Comparison of ENCODE assay signal across 9 mouse cellular contexts in the genomic region with DNA sequence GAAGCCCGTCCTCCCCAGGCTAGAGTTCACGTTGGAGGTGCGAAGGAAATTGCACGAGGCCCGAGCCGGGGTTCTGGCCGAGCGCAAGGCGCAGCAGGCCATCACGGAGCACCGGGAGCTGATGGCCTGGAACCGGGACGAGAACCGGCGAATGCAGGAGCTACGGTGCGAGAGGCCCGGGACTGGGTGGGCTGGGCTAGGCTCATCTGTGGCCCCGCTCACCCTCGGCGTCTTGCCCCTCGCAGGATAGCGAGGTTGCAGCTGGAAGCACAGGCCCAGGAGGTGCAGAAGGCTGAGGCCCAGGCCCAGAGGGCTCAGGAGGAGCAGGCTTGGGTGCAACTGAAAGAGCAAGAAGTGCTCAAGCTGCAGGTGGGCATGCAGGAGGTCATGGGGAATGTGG. TPM values are rescaled to one million over a fixed set of nuclear protein-coding genes. Genes with fewer than 3 reads are reported as not detected.
DNase-seq lines count a peak whose midpoint lies in the region; ATAC-seq lines count a peak whose summit lies in the region.
"Had no signal": no experiment of that assay in that cellular context is flagged by ENCODE, and none has a peak within 500 bp of the region (broad histone marks: within the 10 kb centered on the region; RNA-seq: fewer than 3 reads in every experiment).

No protein-coding gene starts in this region.

- H3K4me2 ChIP-seq in embryonic facial prominence, embryonic 14.5 days (ENCODE audit: low read depth, low read length): peak overlapping the region; percentile 87
- H3K4me2 ChIP-seq in limb, embryonic 11.5 days (ENCODE audit: low read depth, severe bottlenecking): peak overlapping the region; percentile 71
- H3K4me2 ChIP-seq in neural tube, embryonic 15.5 days: peak overlapping the region; percentile 92

- ATAC-seq in embryonic facial prominence, embryonic 14.5 days (ENCODE audit: low read depth): peak; percentile 5
- ATAC-seq in limb, embryonic 11.5 days (ENCODE audit: insufficient number of reproducible peaks, low FRiP score, low TSS enrichment, low read depth): no peak
- ATAC-seq in neural tube, embryonic 15.5 days (ENCODE audit: low FRiP score): peak; percentile 47; the same call in 1 of the 2 replicates

- peak; percentile 19 for DNase-seq in left cerebral cortex, postnatal 4 days
- DNase-seq in left cerebral cortex, adult 8-10 months (ENCODE audit: low spot score in 2 of 2): no peak
- DNase-seq in MN1 (ENCODE audit: low spot score): peak; percentile 18
- no peak for DNase-seq in embryonic facial prominence, embryonic 14.5 days (ENCODE audit: low spot score)
- peak; percentile 31 for DNase-seq in limb, embryonic 11.5 days (ENCODE audit: low spot score)
- no peak for DNase-seq in spleen, adult 12 weeks (ENCODE audit: low spot score)
- DNase-seq in cerebellum, adult 8-10 months: no peak

- no peak overlapping the region for H3K27ac ChIP-seq in embryonic facial prominence, embryonic 14.5 days (replicated peaks; ENCODE audit: low read depth, low read length)
- H3K27ac ChIP-seq in limb, embryonic 11.5 days (replicated peaks; ENCODE audit: low read depth, low read length): no peak overlapping the region
- H3K27ac ChIP-seq in neural tube, embryonic 15.5 days (replicated peaks): peak overlapping the region; percentile 77; the same call in 1 of the 2 replicates

- H3K9ac ChIP-seq in embryonic facial prominence, embryonic 14.5 days (ENCODE audit: low read depth, low read length): peak overlapping the region; percentile 89
- peak overlapping the region; percentile 76 for H3K9ac ChIP-seq in limb, embryonic 11.5 days (ENCODE audit: low read length)
- H3K9ac ChIP-seq in neural tube, embryonic 15.5 days (replicated peaks): peak overlapping the region; percentile 88

- H3K4me3 ChIP-seq in embryonic facial prominence, embryonic 14.5 days (ENCODE audit: low read depth, low read length): peak overlapping the region; percentile 91
- H3K4me3 ChIP-seq in limb, embryonic 11.5 days (ENCODE audit: low read depth, low read length): peak overlapping the region; percentile 82
- peak overlapping the region; percentile 96 for H3K4me3 ChIP-seq in neural tube, embryonic 15.5 days (replicated peaks)

- peaks cover 25% of the 10 kb centered on the region for H3K36me3 ChIP-seq in embryonic facial prominence, embryonic 14.5 days (ENCODE audit: control insufficient read depth, insufficient read depth, low read length)
- H3K36me3 ChIP-seq in limb, embryonic 11.5 days (ENCODE audit: control insufficient read depth, insufficient read depth, low read length): peaks cover 3% of the 10 kb centered on the region; the same call in 1 of the 2 replicates
- peaks cover 23% of the 10 kb centered on the region for H3K36me3 ChIP-seq in neural tube, embryonic 15.5 days

- intact Hi-C loops in left cerebral cortex, postnatal 4 days (cut with DNase I): no loop called here

- H3K4me1 ChIP-seq in embryonic facial prominence, embryonic 14.5 days (ENCODE audit: control insufficient read depth, insufficient read depth, low read length): peaks cover 9% of the 10 kb centered on the region
- H3K4me1 ChIP-seq in limb, embryonic 11.5 days (ENCODE audit: control insufficient read depth, insufficient read depth, low read length): peaks cover 9% of the 10 kb centered on the region; the same call in 1 of the 2 replicates
- peaks cover 30% of the 10 kb centered on the region for H3K4me1 ChIP-seq in neural tube, embryonic 15.5 days

- no peaks in the 10 kb centered on the region for H3K27me3 ChIP-seq in embryonic facial prominence, embryonic 14.5 days (replicated peaks; ENCODE audit: control insufficient read depth, insufficient read depth, low read length)
- H3K27me3 ChIP-seq in limb, embryonic 11.5 days (ENCODE audit: control insufficient read depth, insufficient read depth, low read length): no peaks in the 10 kb centered on the region
- no peaks in the 10 kb centered on the region for H3K27me3 ChIP-seq in neural tube, embryonic 15.5 days (replicated peaks)

- WGBS in embryonic facial prominence, embryonic 14.5 days: 1% methylated on average over 17 of the region's 23 CpGs
- under 1% methylated on average over 15 of the region's 23 CpGs for WGBS in limb, embryonic 11.5 days
- WGBS in neural tube, embryonic 15.5 days: under 1% methylated on average over 23 of the region's 23 CpGs

- H3K9me3 ChIP-seq in embryonic facial prominence, embryonic 14.5 days (ENCODE audit: control insufficient read depth, low read length): no peaks in the 10 kb centered on the region
- no peaks in the 10 kb centered on the region for H3K9me3 ChIP-seq in limb, embryonic 11.5 days (ENCODE audit: control insufficient read depth, low read length)
- no peaks in the 10 kb centered on the region for H3K9me3 ChIP-seq in neural tube, embryonic 15.5 days (replicated peaks)

RNA-seq across cellular contexts. Expression of a gene that starts 0.5 kb away (rescaled TPM):
- total RNA-seq in left cerebral cortex, postnatal 4 days (2021): 10 to 100 TPM; 56.6 to 60.0 TPM
- 10 to 100 TPM; 70.7 to 79.2 (median 72.7) TPM for total RNA-seq in left cerebral cortex, adult 8-10 months (2022)
- polyA plus RNA-seq in embryonic facial prominence, embryonic 14.5 days (2014; fragmentation: Nextera tagmentation; extraction: Ambion mirVana): 88.6 and 91.7 TPM in 2 replicates
- 80.2 and 90.2 TPM in 2 replicates for polyA plus RNA-seq in limb, embryonic 11.5 days (2014; fragmentation: Nextera tagmentation; extraction: Ambion mirVana)
- polyA plus RNA-seq in neural tube, embryonic 15.5 days (2015; fragmentation: Nextera tagmentation; extraction: Ambion mirVana): 105 and 107 TPM in 2 replicates

RNA-seq across cellular contexts. Expression of a gene that starts 11.9 kb away (rescaled TPM):
- 1 to 10 TPM in 1 of 2 experiments, under 1 TPM in 1; 0.88 to 1.0 TPM for total RNA-seq in left cerebral cortex, postnatal 4 days (2021)
- 1 to 10 TPM in 3 of 4 experiments, under 1 TPM in 1; 0.78 to 8.8 (median 2.9) TPM for total RNA-seq in left cerebral cortex, adult 8-10 months (2022)
- not detected in 2 replicates for polyA plus RNA-seq in embryonic facial prominence, embryonic 14.5 days (2014; fragmentation: Nextera tagmentation; extraction: Ambion mirVana)
- not detected in 2 replicates for polyA plus RNA-seq in limb, embryonic 11.5 days (2014; fragmentation: Nextera tagmentation; extraction: Ambion mirVana)
- not detected in 2 replicates for polyA plus RNA-seq in neural tube, embryonic 15.5 days (2015; fragmentation: Nextera tagmentation; extraction: Ambion mirVana)
- total RNA-seq: common myeloid progenitor, adult 5-6 weeks had no signal

RNA-seq across cellular contexts. Expression of a gene that starts 18.3 kb away (rescaled TPM):
- 10 to 100 TPM in 1 of 2 experiments, 1 to 10 TPM in 1; 2.1 to 21.1 TPM for total RNA-seq in left cerebral cortex, postnatal 4 days (2021)
- total RNA-seq in left cerebral cortex, adult 8-10 months (2022): 10 to 100 TPM in 2 of 4 experiments, 1 to 10 TPM in 2; 5.0 to 23.8 (median 11.3) TPM
- not detected in 2 replicates for polyA plus RNA-seq in embryonic facial prominence, embryonic 14.5 days (2014; fragmentation: Nextera tagmentation; extraction: Ambion mirVana)
- polyA plus RNA-seq in limb, embryonic 11.5 days (2014; fragmentation: Nextera tagmentation; extraction: Ambion mirVana): not detected in 2 replicates
- not detected in 2 replicates for polyA plus RNA-seq in neural tube, embryonic 15.5 days (2015; fragmentation: Nextera tagmentation; extraction: Ambion mirVana)
- total RNA-seq: common myeloid progenitor, adult 5-6 weeks had no signal

Comparison
In these comparisons a context has a peak if more than half of its experiments do, and no peak if none do; other contexts are left out.
1. DNase-seq: peak in left cerebral cortex, postnatal 4 days (single experiment), MN1 (single experiment) and limb, embryonic 11.5 days (single experiment); none in left cerebral cortex, adult 8-10 months (0 of 2), embryonic facial prominence, embryonic 14.5 days (single experiment), spleen, adult 12 weeks (single experiment) and cerebellum, adult 8-10 months (single experiment).
2. Peak in every context shown above with its lines, with median percentiles within 50 percentile points of each other: H3K4me2 ChIP-seq, H3K4me3 ChIP-seq and H3K9ac ChIP-seq.